Mouse (Mus musculus) thymus, adult 2 months (tissue): ENCODE measurements around the gene Tbcb.

Experiments
- CTCF ChIP-seq: fragments of 200-500 bp; IDR thresholded peaks from 2 replicates; pipeline ENCODE4 v1.5.1; 2012; ENCODE audit warnings: mild to moderate bottlenecking, control low read depth, low read length, moderate library complexity, borderline replicate concordance; ENCODE audit not compliant: control insufficient read depth, poor library complexity, insufficient read depth; ENCODE audit errors: extremely low read depth
- POLR2A ChIP-seq: fragments of 200-500 bp; IDR thresholded peaks from 2 replicates; pipeline ENCODE4 v1.6.1; 2012; ENCODE audit warnings: mild to moderate bottlenecking, low read length, control low read depth, moderate library complexity; ENCODE audit not compliant: control insufficient read depth, poor library complexity, insufficient read depth; ENCODE audit errors: extremely low read depth

- TF ChIP-seq POLR2A (no peak), CTCF (no peak)
These were observed 46.8 kb upstream of the Tbcb start for GRCm38 (mm10) chr7:30278911-30279310.
